8 mouse cellular contexts compared by ENCODE assay signal in the genomic region with DNA sequence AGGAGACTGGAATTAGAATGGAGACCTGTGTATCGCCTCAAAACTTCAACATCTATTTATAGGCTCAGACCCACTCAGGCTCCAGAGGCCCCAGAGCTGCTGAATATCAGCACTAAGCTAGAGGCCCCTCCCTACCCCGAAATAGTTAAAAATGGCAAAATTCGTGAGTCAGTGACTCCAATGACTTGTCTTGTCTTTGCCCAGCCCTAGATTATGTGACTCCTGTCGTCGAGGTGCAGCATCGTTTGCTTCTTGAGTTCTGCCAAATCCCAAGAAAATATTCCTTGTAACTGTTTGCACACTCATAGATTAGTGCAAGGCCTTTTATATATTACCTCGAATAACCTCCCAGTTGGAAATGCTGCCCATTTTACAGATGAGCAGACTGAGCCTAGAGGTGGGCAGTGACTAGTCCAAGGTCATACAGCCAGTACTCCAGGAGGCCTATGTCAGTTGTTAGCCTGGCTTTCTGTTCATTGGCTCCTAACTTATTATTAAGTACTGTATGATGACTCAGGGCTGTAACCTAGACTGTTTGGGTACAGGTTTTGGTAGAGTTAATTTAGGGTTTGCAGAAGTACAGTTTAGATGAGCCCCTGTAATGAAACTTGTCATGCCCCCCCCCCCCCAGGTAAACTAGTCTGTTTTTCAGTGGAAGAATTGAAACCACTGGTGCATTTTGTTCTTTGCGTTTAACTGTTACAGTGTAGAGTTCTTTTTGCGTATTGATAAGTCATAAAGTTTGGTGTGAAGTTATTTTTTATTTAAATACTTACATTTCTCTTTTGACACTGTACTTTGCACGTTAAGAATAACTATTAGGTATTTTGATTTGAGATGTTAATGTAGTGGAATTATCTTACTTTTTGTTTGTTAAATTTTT. TPM values are rescaled to one million over a fixed set of nuclear protein-coding genes. Genes with fewer than 3 reads are reported as not detected.
DNase-seq lines count a peak whose midpoint lies in the region; ATAC-seq and TF ChIP-seq lines count a peak whose summit lies in the region.

No protein-coding gene starts in this region.

- H3K36me3 ChIP-seq in hindbrain, embryonic 14.5 days (replicated peaks; ENCODE audit: control insufficient read depth, insufficient read depth), result no peaks in the 10 kb centered on the region
- H3K36me3 ChIP-seq in midbrain, embryonic 14.5 days (ENCODE audit: control insufficient read depth, insufficient read depth, low read length), result no peaks in the 10 kb centered on the region

- intact Hi-C loops in gastrocnemius, postnatal 14 days (cut with DNase I; ENCODE audit: low total_unique reads), result no loop called here

- H3K4me1 ChIP-seq in lung, adult 2 months (ENCODE audit: control insufficient read depth, insufficient read depth, low read length), result peaks cover 16% of the 10 kb centered on the region
- peaks cover 43% of the 10 kb centered on the region for H3K4me1 ChIP-seq in hindbrain, embryonic 14.5 days (replicated peaks; ENCODE audit: control insufficient read depth, insufficient read depth, low read length)
- H3K4me1 ChIP-seq in midbrain, embryonic 14.5 days (ENCODE audit: control insufficient read depth, insufficient read depth, low read length), result peaks cover 45% of the 10 kb centered on the region

- peak overlapping the region; percentile 57 for H3K4me2 ChIP-seq in hindbrain, embryonic 14.5 days (replicated peaks)
- H3K4me2 ChIP-seq in midbrain, embryonic 14.5 days (ENCODE audit: low read length), result peak overlapping the region; percentile 75

- WGBS in lung, adult 2 months, result 14% methylated on average over 10 of the region's 10 CpGs
- WGBS in hindbrain, embryonic 14.5 days, result 28% methylated on average over 10 of the region's 10 CpGs
- WGBS in midbrain, embryonic 14.5 days, result 29% methylated on average over 10 of the region's 10 CpGs

- TF ChIP-seq POLR2A in lung, adult 2 months (IDR thresholded peaks at IDR 0.05; ENCODE audit: borderline replicate concordance, extremely low read depth, low read depth, low read length), result no peak

- ATAC-seq in hindbrain, embryonic 14.5 days (ENCODE audit: low FRiP score), result no peak
- no peak for ATAC-seq in midbrain, embryonic 14.5 days (ENCODE audit: low FRiP score, low TSS enrichment)

- peak overlapping the region; percentile 94 for H3K4me3 ChIP-seq in lung, adult 2 months (replicated peaks; ENCODE audit: extremely low read depth, low read depth, low read length)
- H3K4me3 ChIP-seq in hindbrain, embryonic 14.5 days (replicated peaks; ENCODE audit: low read length), result peak overlapping the region; percentile 68
- peak overlapping the region; percentile 99 for H3K4me3 ChIP-seq in midbrain, embryonic 14.5 days (replicated peaks; ENCODE audit: low read depth, low read length)

- DNase-seq in lung, adult 2 months, result no peak
- no peak for DNase-seq in lung, postnatal 25 days (ENCODE audit: low spot score)
- peak; percentile 49 for DNase-seq in c-Kit-negative CD71-positive TER-119-positive erythroid progenitor cells, embryonic 14.5 days (ENCODE audit: low read depth, low spot score)
- DNase-seq in hindbrain, embryonic 14.5 days (ENCODE audit: low spot score), result peak; percentile 40
- peak; percentile 32 for DNase-seq in midbrain, embryonic 14.5 days
- no peak for DNase-seq in ovary, postnatal 10 days (ENCODE audit: low spot score)
- DNase-seq in cerebellum, postnatal 4 days (ENCODE audit: low spot score in 2 of 2), result no peak
- no peak for DNase-seq in gastrocnemius, postnatal 14 days

- H3K27ac ChIP-seq in hindbrain, embryonic 14.5 days, result peak overlapping the region; percentile 100
- H3K27ac ChIP-seq in midbrain, embryonic 14.5 days (replicated peaks; ENCODE audit: low read depth, low read length), result peak overlapping the region; percentile 100

- H3K9me3 ChIP-seq in hindbrain, embryonic 14.5 days (ENCODE audit: control insufficient read depth, low read length), result no peaks in the 10 kb centered on the region
- no peaks in the 10 kb centered on the region for H3K9me3 ChIP-seq in midbrain, embryonic 14.5 days (ENCODE audit: control insufficient read depth, low read length)

- TF ChIP-seq CTCF in lung, adult 2 months (IDR thresholded peaks at IDR 0.05; ENCODE audit: insufficient read depth, low read length), result no peak

- peak overlapping the region; percentile 99 for H3K9ac ChIP-seq in hindbrain, embryonic 14.5 days
- H3K9ac ChIP-seq in midbrain, embryonic 14.5 days (replicated peaks; ENCODE audit: low read length), result peak overlapping the region; percentile 98

- H3K27me3 ChIP-seq in hindbrain, embryonic 14.5 days (ENCODE audit: control insufficient read depth, insufficient read depth, low read length), result no peaks in the 10 kb centered on the region
- no peaks in the 10 kb centered on the region for H3K27me3 ChIP-seq in midbrain, embryonic 14.5 days (ENCODE audit: control insufficient read depth, insufficient read depth, low read length)

RNA-seq across cellular contexts. Expression of gene Dyrk1a, which starts 1.5 kb away (rescaled TPM):
- polyA plus RNA-seq in lung, adult 2 months (2012; rRNA removed), result 26.1 and 32.4 TPM in 2 replicates
- polyA plus RNA-seq in hindbrain, embryonic 14.5 days (2014; fragmentation: Nextera tagmentation; extraction: Ambion mirVana), result 12.8 and 14.0 TPM in 2 replicates
- polyA plus RNA-seq in midbrain, embryonic 14.5 days (2014; fragmentation: Nextera tagmentation; extraction: Ambion mirVana), result 16.8 and 20.8 TPM in 2 replicates
- 10 to 100 TPM; 60.6 to 66.2 TPM for total RNA-seq in gastrocnemius, postnatal 14 days (2021)

RNA-seq across cellular contexts. Expression of gene Vps26c, which starts 44.7 kb away (rescaled TPM):
- polyA plus RNA-seq in lung, adult 2 months (2012; rRNA removed), result 25.8 and 40.7 TPM in 2 replicates
- polyA plus RNA-seq in hindbrain, embryonic 14.5 days (2014; fragmentation: Nextera tagmentation; extraction: Ambion mirVana), result 85.4 and 89.2 TPM in 2 replicates
- polyA plus RNA-seq in midbrain, embryonic 14.5 days (2014; fragmentation: Nextera tagmentation; extraction: Ambion mirVana), result 73.7 and 76.3 TPM in 2 replicates
- total RNA-seq in gastrocnemius, postnatal 14 days (2021), result 10 to 100 TPM; 11.8 to 14.9 TPM

Comparison
In these comparisons a context has a peak if more than half of its experiments do, and no peak if none do; other contexts are left out.
1. DNase-seq: peak in c-Kit-negative CD71-positive TER-119-positive erythroid progenitor cells, embryonic 14.5 days (single experiment), hindbrain, embryonic 14.5 days (single experiment) and midbrain, embryonic 14.5 days (single experiment); none in lung, adult 2 months (single experiment), lung, postnatal 25 days (single experiment), ovary, postnatal 10 days (single experiment), cerebellum, postnatal 4 days (0 of 2) and gastrocnemius, postnatal 14 days (single experiment).
2. Peak in every context shown above with its lines, with median percentiles within 50 percentile points of each other: H3K4me3 ChIP-seq.